Mouse (Mus musculus): ENCODE data around the gene C1qc. TPM values are rescaled to one million over a fixed set of nuclear protein-coding genes. Genes with fewer than 3 reads are reported as not detected.

Gene C1qc
- polyA plus RNA-seq, 1 experiment, result 4.0 TPM

- Histone ChIP-seq H3K27me3 (ENCODE audit: control insufficient read depth) (no peaks in the 10 kb centered on the region), H3K9me3 (ENCODE audit: control insufficient read depth, low read length) (no peaks in the 10 kb centered on the region), H3K36me3 (ENCODE audit: control insufficient read depth) (no peaks in the 10 kb centered on the region), H3K4me3 (replicated peaks) (no peak overlapping the region), H3K4me1 (ENCODE audit: control insufficient read depth) (no peaks in the 10 kb centered on the region)
- TF ChIP-seq GATA1 (IDR thresholded peaks at IDR 0.05; ENCODE audit: low read length) (no peak), TAL1 (IDR thresholded peaks at IDR 0.05; ENCODE audit: low read length) (no peak)
Measured at GRCm38 (mm10) chr4:136847166-136847565, 45.7 kb downstream of the C1qc start.

GRCm38 (mm10) chr4:136842802-136843201 lies 50.1 kb downstream of the C1qc start:
- Histone ChIP-seq H3K36me3 (ENCODE audit: control insufficient read depth) (no peaks in the 10 kb centered on the region), H3K4me3 (replicated peaks) (no peak overlapping the region), H3K9me3 (ENCODE audit: control insufficient read depth, low read length) (no peaks in the 10 kb centered on the region), H3K27me3 (ENCODE audit: control insufficient read depth) (peaks cover 17% of the 10 kb centered on the region), H3K4me1 (ENCODE audit: control insufficient read depth) (no peaks in the 10 kb centered on the region)
- TF ChIP-seq GATA1 (IDR thresholded peaks at IDR 0.05; ENCODE audit: low read length), result no peak
- no peak for TF ChIP-seq TAL1 (IDR thresholded peaks at IDR 0.05; ENCODE audit: low read length)

- Histone ChIP-seq H3K4me1 (ENCODE audit: control insufficient read depth) (no peaks in the 10 kb centered on the region), H3K9me3 (ENCODE audit: control insufficient read depth, low read length) (no peaks in the 10 kb centered on the region), H3K4me3 (replicated peaks) (no peak overlapping the region), H3K36me3 (ENCODE audit: control insufficient read depth) (no peaks in the 10 kb centered on the region), H3K27me3 (ENCODE audit: control insufficient read depth) (peaks cover 24% of the 10 kb centered on the region)
- TF ChIP-seq GATA1 (IDR thresholded peaks at IDR 0.05; ENCODE audit: low read length) (no peak), TAL1 (IDR thresholded peaks at IDR 0.05; ENCODE audit: low read length) (no peak)
Measured at GRCm38 (mm10) chr4:136842033-136842432, 50.8 kb downstream of the C1qc start.

- Histone ChIP-seq H3K36me3 (ENCODE audit: control insufficient read depth) (no peaks in the 10 kb centered on the region), H3K4me1 (ENCODE audit: control insufficient read depth) (no peaks in the 10 kb centered on the region; the same call in 1 of the 2 replicates), H3K9me3 (ENCODE audit: control insufficient read depth, low read length) (no peaks in the 10 kb centered on the region), H3K4me3 (replicated peaks) (no peak overlapping the region), H3K27me3 (ENCODE audit: control insufficient read depth) (peaks cover 34% of the 10 kb centered on the region)
- TF ChIP-seq GATA1 (IDR thresholded peaks at IDR 0.05; ENCODE audit: low read length), result no peak
- no peak for TF ChIP-seq TAL1 (IDR thresholded peaks at IDR 0.05; ENCODE audit: low read length)
Measured at GRCm38 (mm10) chr4:136841056-136841455, 51.8 kb downstream of the C1qc start.

Other genes starting within 250 kb of the C1qc start
- gene Ephb2, start 57.1 kb downstream of the C1qc start, polyA plus RNA-seq (2012), result not detected in 2 replicates
- gene C1qb, start 6.9 kb downstream of the C1qc start, polyA plus RNA-seq (2012), result 2.6 and 3.7 TPM in 2 replicates
- gene C1qa, start 5.7 kb upstream of the C1qc start, polyA plus RNA-seq (2012), result 3.4 and 4.0 TPM in 2 replicates
- 11.7 and 12.9 TPM in 2 replicates for gene Epha8, start 63.8 kb upstream of the C1qc start, polyA plus RNA-seq (2012)
- 0.17 TPM in 2 replicates for gene Zbtb40, start 155.7 kb upstream of the C1qc start, polyA plus RNA-seq (2012)